Mouse (Mus musculus) brain, embryonic 14.5 days (tissue): Measurements from ENCODE around the gene Jagn1. TPM values are rescaled to one million over a fixed set of nuclear protein-coding genes. Genes with fewer than 3 reads are reported as not detected.
A peak's percentile ranks its signal among the peaks of the same experiment; 100 is the strongest.

Source experiments
- DNase-seq: peaks from one replicate; pipeline ENCODE4 v3.0.0-alpha.2; 2011; ENCODE audit warnings: low read depth
- CTCF ChIP-seq: fragments of 200-500 bp; IDR thresholded peaks from 2 replicates; pipeline ENCODE4 v1.5.1; 2012; ENCODE audit warnings: inconsistent platforms, mild to moderate bottlenecking, moderate library complexity, borderline replicate concordance; ENCODE audit not compliant: insufficient read depth, insufficient read length; ENCODE audit errors: extremely low read depth
- POLR2A ChIP-seq: fragments of 200-500 bp; IDR thresholded peaks from 2 replicates; pipeline ENCODE4 v1.6.1; 2012; ENCODE audit warnings: mild to moderate bottlenecking, inconsistent platforms, borderline replicate concordance; ENCODE audit not compliant: poor library complexity, insufficient read depth, insufficient read length, severe bottlenecking; ENCODE audit errors: extremely low read depth
- polyA plus RNA-seq: library from polyadenylated mRNA; depleted of rRNA; stranded (reverse); fragments of >200 nt; gene quantifications from 2 replicates; pipeline ENCODE4 v1.2.3, GENCODE M21; 2012; rRNA removed

Jagn1 gene
- polyA plus RNA-seq, 1 experiment = 60.1 TPM

DNA sequence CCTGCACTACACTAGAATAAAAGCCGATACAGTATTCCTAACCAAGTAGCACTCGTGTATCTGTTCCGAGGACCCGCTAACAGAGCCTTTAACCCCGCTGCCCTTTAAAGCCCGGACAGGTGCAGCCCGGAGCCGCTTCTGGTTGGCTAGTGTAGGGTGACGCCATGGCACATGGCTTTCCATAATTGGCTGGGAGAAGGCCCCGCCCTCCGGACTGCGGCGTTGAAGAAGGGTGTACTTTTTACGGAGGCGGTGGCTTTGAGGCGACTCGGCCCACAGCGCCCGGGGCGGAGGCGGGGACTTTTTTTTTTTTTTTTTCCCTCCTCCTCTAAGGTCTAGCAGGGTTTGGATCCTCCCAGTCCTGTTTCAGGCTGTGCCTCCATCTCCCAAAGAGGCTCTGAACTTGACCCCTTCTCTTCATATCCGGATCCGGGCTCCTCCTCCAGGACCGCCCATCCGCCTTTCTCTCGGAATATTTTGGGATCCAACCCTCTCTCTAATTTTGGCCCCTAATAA, 40.8 kb downstream of the Jagn1 start, which contains the start of gene Creld1:
Creld1 (plus strand) TSS at position 198 of the 516 bp plus-strand sequence.
- TF ChIP-seq POLR2A (peak; percentile 52; the same call in 1 of the 2 replicates), CTCF (no peak)
- peak; percentile 98 for DNase-seq

DNA sequence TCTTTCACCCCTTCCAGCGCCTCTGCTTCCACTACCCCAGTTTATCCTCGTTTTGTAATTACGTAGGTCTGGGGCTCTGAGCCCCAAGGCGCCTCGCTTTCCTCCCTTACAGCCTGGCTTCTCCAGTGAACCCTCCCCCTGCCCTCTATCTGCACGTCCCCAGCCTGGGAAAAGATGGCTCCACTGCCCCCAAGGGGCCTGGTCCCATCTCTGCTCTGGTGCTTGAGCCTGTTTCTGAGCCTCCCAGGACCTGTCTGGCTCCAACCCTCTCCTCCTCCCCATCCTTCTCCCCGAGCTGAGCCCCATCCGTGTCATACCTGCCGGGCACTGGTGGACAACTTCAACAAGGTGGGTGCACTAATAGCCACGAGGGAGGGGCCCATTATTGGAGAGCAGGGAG, 41.4 kb downstream of the Jagn1 start:
- peak; percentile 55 for DNase-seq

DNA sequence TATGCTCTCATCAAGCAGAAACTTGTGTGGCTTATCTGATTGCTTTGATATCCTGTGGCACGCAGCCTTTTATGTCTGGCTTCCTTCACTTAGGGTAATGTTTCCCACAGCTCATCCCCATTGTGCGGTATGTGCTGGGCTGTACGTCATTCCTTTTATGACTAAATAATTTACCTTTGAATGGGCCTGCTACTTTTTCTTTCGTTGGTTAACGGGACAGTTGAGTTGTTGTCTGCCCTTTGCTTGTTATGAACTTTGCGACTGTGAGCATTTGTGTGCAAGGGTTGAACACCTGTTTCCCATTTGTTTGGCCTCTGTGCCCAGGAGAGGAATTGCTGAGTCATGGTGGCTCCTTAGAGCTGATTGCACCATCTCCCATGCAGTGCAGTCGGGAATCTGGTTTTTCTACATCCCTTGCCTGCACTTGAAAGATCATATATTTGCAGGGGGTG, 44.8 kb downstream of the Jagn1 start:
- no peak for DNase-seq
- TF ChIP-seq POLR2A = no peak
- TF ChIP-seq CTCF = no peak

More for the DNA sequence above, 41.4 kb downstream of the Jagn1 start:
- TF ChIP-seq CTCF (no peak), POLR2A (no peak)

GRCm38 (mm10) chr6:113489410-113489809, 47.0 kb downstream of the Jagn1 start:
- no peak for DNase-seq
- TF ChIP-seq POLR2A (no peak), CTCF (no peak)

- TF ChIP-seq CTCF = no peak
- TF ChIP-seq POLR2A = no peak
- no peak for DNase-seq
Measured at GRCm38 (mm10) chr6:113492101-113492864, 49.9 kb downstream of the Jagn1 start.

GRCm38 (mm10) chr6:113494258-113494788, 52.0 kb downstream of the Jagn1 start:
- peak; percentile 84 for DNase-seq
- TF ChIP-seq CTCF = peak; percentile 79
- 0 out of 2 replicates have a peak, but pooled peaks have one; percentile 10 for TF ChIP-seq POLR2A

DNA sequence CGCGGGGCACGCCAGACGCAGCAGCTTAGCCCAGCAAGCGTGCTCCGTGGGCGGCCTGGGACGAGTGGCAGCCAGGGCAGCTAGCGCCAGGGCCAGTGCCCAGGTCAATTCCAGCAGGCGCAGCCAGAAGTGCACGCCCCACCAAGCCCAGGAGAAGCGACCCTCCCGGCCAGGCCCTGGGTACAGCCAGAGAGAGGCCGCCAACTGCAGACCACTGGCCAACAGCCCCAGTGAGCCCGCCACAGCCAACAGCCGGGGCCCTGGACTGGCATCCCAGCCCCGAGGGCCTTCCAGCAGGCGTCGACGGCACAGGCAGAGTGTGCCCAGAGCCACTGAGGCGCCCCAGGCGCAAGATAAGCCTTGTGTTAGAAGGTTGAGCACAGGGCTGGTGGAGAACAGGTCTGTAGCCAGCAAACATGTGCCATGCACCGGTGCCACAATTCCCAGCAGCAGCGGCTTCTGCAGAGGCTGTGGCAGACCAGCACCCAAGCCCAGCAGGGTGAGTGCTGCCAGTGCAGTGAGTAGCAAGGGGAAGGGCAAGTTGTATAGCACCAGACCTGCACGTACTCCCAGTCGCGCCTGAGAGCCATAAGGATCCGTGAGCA, 52.8 kb downstream of the Jagn1 start:
- TF ChIP-seq CTCF = no peak
- TF ChIP-seq POLR2A = no peak
- no peak for DNase-seq

Other genes starting within 250 kb of the Jagn1 start
- 55.7 and 93.3 TPM in 2 replicates for gene Lhfpl4, start 247.2 kb upstream of the Jagn1 start, polyA plus RNA-seq
- 38.6 and 51.5 TPM in 2 replicates for gene Mtmr14, start 204.7 kb upstream of the Jagn1 start, polyA plus RNA-seq
- 2.1 and 4.2 TPM in 2 replicates for gene Cpne9, start 160.3 kb upstream of the Jagn1 start, polyA plus RNA-seq
- gene Brpf1, start 135.4 kb upstream of the Jagn1 start, polyA plus RNA-seq = 34.5 and 37.3 TPM in 2 replicates
- 13.2 and 25.0 TPM in 2 replicates for gene Ogg1, start 115.6 kb upstream of the Jagn1 start, polyA plus RNA-seq
- gene Camk1, start 98.6 kb upstream of the Jagn1 start, polyA plus RNA-seq = 62.7 and 64.7 TPM in 2 replicates
- 67.8 and 70.8 TPM in 2 replicates for gene Tada3, start 64.7 kb upstream of the Jagn1 start, polyA plus RNA-seq
- gene Arpc4, start 64.5 kb upstream of the Jagn1 start, polyA plus RNA-seq = 117 and 127 TPM in 2 replicates
- 23.1 and 25.5 TPM in 2 replicates for gene Ttll3, start 53.3 kb upstream of the Jagn1 start, polyA plus RNA-seq
- 27.6 and 50.7 TPM in 2 replicates for gene Rpusd3, start 23.2 kb upstream of the Jagn1 start, polyA plus RNA-seq
- 0.07 and 0.16 TPM in 2 replicates for gene Cidec, start 6.8 kb upstream of the Jagn1 start, polyA plus RNA-seq
- 0.47 and 0.63 TPM in 2 replicates for gene Il17re, start 15.9 kb downstream of the Jagn1 start, polyA plus RNA-seq
- 2.7 and 3.3 TPM in 2 replicates for gene Il17rc, start 28.9 kb downstream of the Jagn1 start, polyA plus RNA-seq
- gene Creld1, start 40.7 kb downstream of the Jagn1 start, polyA plus RNA-seq = 33.3 and 42.2 TPM in 2 replicates
- 8.7 and 8.9 TPM in 2 replicates for gene Prrt3, start 59.4 kb downstream of the Jagn1 start, polyA plus RNA-seq
- 63.0 TPM in 2 replicates for gene Emc3, start 89.1 kb downstream of the Jagn1 start, polyA plus RNA-seq
- 5.0 and 9.1 TPM in 2 replicates for gene Fancd2, start 89.1 kb downstream of the Jagn1 start, polyA plus RNA-seq
- 0.07 TPM in 1 of 2 replicates, not detected in the other for gene Fancd2os, start 158.1 kb downstream of the Jagn1 start, polyA plus RNA-seq
- gene Brk1, start 162.2 kb downstream of the Jagn1 start, polyA plus RNA-seq = 206 and 247 TPM in 2 replicates
- 48.1 and 71.2 TPM in 2 replicates for gene Vhl, start 181.4 kb downstream of the Jagn1 start, polyA plus RNA-seq
- gene Irak2, start 195.9 kb downstream of the Jagn1 start, polyA plus RNA-seq = 4.0 and 4.2 TPM in 2 replicates